Mouse (Mus musculus): ENCODE results near the gene Arf3.

GRCm38 (mm10) chr15:98790761-98791160, 27.7 kb upstream of the Arf3 start:
- TF ChIP-seq CTCF (IDR thresholded peaks at IDR 0.05; ENCODE audit: low read depth, low read length) (no peak), POLR2A (IDR thresholded peaks at IDR 0.05; ENCODE audit: extremely low read depth, insufficient read depth, low read length) (no peak)

All from liver, adult 2 months (tissue).